Mouse (Mus musculus) myocyte (in vitro differentiated cells): Measurements from ENCODE around the gene Dapk2. TPM values are rescaled to one million over a fixed set of nuclear protein-coding genes. Genes with fewer than 3 reads are reported as not detected.

Source experiments
- H3K27me3 ChIP-seq: one replicate; pipeline ENCODE4 v1.6.1; 2011; ENCODE audit not compliant: control insufficient read depth, insufficient read depth, insufficient read length
- H3K36me3 ChIP-seq: one replicate; pipeline ENCODE4 v1.6.1; 2011; ENCODE audit not compliant: control insufficient read depth, insufficient read depth
- H3K4me2 ChIP-seq: one replicate; pipeline ENCODE4 v1.6.1; 2011; ENCODE audit warnings: low read depth, control low read depth
- H3K4me3 ChIP-seq: one replicate; pipeline ENCODE4 v1.5.1; 2011; ENCODE audit warnings: mild to moderate bottlenecking, control low read depth, moderate library complexity
- H3K79me2 ChIP-seq: one replicate; pipeline ENCODE4 v1.6.1; 2011; ENCODE audit not compliant: control insufficient read depth, insufficient read depth
- H3ac ChIP-seq: one replicate; pipeline ENCODE4 v1.6.1; 2011; ENCODE audit not compliant: control insufficient read depth, insufficient read length
- CEBPB ChIP-seq: IDR thresholded peaks from 2 replicates; pipeline ENCODE4 v1.6.1; 2011; ENCODE audit warnings: mild to moderate bottlenecking, moderate library complexity; ENCODE audit not compliant: poor library complexity, insufficient read depth, severe bottlenecking
- E2F4 ChIP-seq: IDR thresholded peaks from one replicate; pipeline ENCODE4 v1.6.1; 2011; ENCODE audit warnings: mild to moderate bottlenecking, control low read depth, moderate library complexity; ENCODE audit not compliant: insufficient read depth
- MAX ChIP-seq: IDR thresholded peaks from one replicate; pipeline ENCODE4 v1.6.1; 2011; ENCODE audit warnings: low read depth, mild to moderate bottlenecking, control low read depth
- MYOD1 ChIP-seq, 3 experiments: IDR thresholded peaks; one replicate each; pipeline ENCODE4 v1.6.1; 2011; ENCODE audit warnings: control low read depth in 2 of 3, low read depth in 2 of 3, mild to moderate bottlenecking in 2 of 3, moderate library complexity in 1 of 3; ENCODE audit not compliant: insufficient read length in 2 of 3, control insufficient read depth in 1 of 3
- MYOG ChIP-seq, 3 experiments: IDR thresholded peaks; one replicate each; pipeline ENCODE4 v1.6.1; 2011; ENCODE audit warnings: control low read depth in 2 of 3, low read depth in 2 of 3, mild to moderate bottlenecking in 2 of 3; ENCODE audit not compliant: insufficient read length in 2 of 3, control insufficient read depth in 1 of 3, insufficient read depth in 1 of 3
- POLR2A ChIP-seq: IDR thresholded peaks from one replicate; pipeline ENCODE4 v1.6.1; 2011; ENCODE audit warnings: low read depth, mild to moderate bottlenecking, control low read depth, moderate library complexity; ENCODE audit not compliant: insufficient read length
- POLR2AphosphoS2 ChIP-seq: IDR thresholded peaks from one replicate; pipeline ENCODE4 v1.6.1; 2011; ENCODE audit warnings: low read depth, control low read depth; ENCODE audit not compliant: insufficient read length
- REST ChIP-seq: IDR thresholded peaks from one replicate; pipeline ENCODE4 v1.6.1; 2011; ENCODE audit warnings: mild to moderate bottlenecking, control low read depth, moderate library complexity; ENCODE audit not compliant: insufficient read depth, insufficient read length
- SRF ChIP-seq: IDR thresholded peaks from one replicate; pipeline ENCODE4 v1.6.1; 2011; ENCODE audit warnings: low read depth; ENCODE audit not compliant: control insufficient read depth, insufficient read length
- TCF12 ChIP-seq: IDR thresholded peaks from one replicate; pipeline ENCODE4 v1.6.1; 2011; ENCODE audit warnings: mild to moderate bottlenecking, control low read depth; ENCODE audit not compliant: poor library complexity, insufficient read depth, severe bottlenecking
- TCF3 ChIP-seq: IDR thresholded peaks from one replicate; pipeline ENCODE4 v1.6.1; 2011; ENCODE audit warnings: low read depth, control low read depth; ENCODE audit not compliant: insufficient read length
- USF1 ChIP-seq: IDR thresholded peaks from one replicate; pipeline ENCODE4 v1.6.1; 2011; ENCODE audit warnings: low read depth, mild to moderate bottlenecking, control low read depth, moderate library complexity
- polyA plus RNA-seq: library from polyadenylated mRNA; unstranded; fragments of >200 nt; fragmentation: generic; extraction: Trizol; gene quantifications from one replicate; pipeline ENCODE4 v1.2.1, GENCODE M21; 2012; ENCODE audit warnings: missing spikeins

Dapk2 gene
- polyA plus RNA-seq, 1 experiment = 51.3 TPM

GRCm38 (mm10) chr9:66305121-66306112 lies 147.4 kb downstream of the Dapk2 start:
- TF ChIP-seq E2F4 (no peak), MYOD1 (IDR thresholded peaks at IDR 0.05; ENCODE audit: control insufficient read depth in 1 of 3, insufficient read length in 2 of 3, low read depth in 2 of 3) (peak in 2 of 3 experiments; percentile 5 to 25)
- no peaks in the 10 kb centered on the region for H3K36me3 ChIP-seq
- H3K27me3 ChIP-seq = no peaks in the 10 kb centered on the region
- H3K4me3 ChIP-seq = peak overlapping the region; percentile 23
- H3K4me2 ChIP-seq = peak overlapping the region; percentile 88
- H3K79me2 ChIP-seq = no peaks in the 10 kb centered on the region
- H3ac ChIP-seq = no peak overlapping the region

GRCm38 (mm10) chr9:66306414-66306813 lies 148.4 kb downstream of the Dapk2 start:
- H3K4me2 ChIP-seq = peak overlapping the region; percentile 88
- H3K79me2 ChIP-seq = no peaks in the 10 kb centered on the region
- no peaks in the 10 kb centered on the region for H3K36me3 ChIP-seq
- no peaks in the 10 kb centered on the region for H3K27me3 ChIP-seq
- peak overlapping the region; percentile 23 for H3K4me3 ChIP-seq
- no peak overlapping the region for H3ac ChIP-seq
- TF ChIP-seq POLR2AphosphoS2 = no peak
- no peak for TF ChIP-seq E2F4
- no peak for TF ChIP-seq TCF3
- TF ChIP-seq MYOD1 (IDR thresholded peaks at IDR 0.05; ENCODE audit: control insufficient read depth in 1 of 3, insufficient read length in 2 of 3, low read depth in 2 of 3) = no peak
- TF ChIP-seq MYOG (IDR thresholded peaks at IDR 0.05; ENCODE audit: control insufficient read depth in 1 of 3, insufficient read depth in 1 of 3, insufficient read length in 2 of 3, low read depth in 2 of 3) = no peak
- no peak for TF ChIP-seq REST
- no peak for TF ChIP-seq SRF
- no peak for TF ChIP-seq USF1
- no peak for TF ChIP-seq POLR2A

DNA sequence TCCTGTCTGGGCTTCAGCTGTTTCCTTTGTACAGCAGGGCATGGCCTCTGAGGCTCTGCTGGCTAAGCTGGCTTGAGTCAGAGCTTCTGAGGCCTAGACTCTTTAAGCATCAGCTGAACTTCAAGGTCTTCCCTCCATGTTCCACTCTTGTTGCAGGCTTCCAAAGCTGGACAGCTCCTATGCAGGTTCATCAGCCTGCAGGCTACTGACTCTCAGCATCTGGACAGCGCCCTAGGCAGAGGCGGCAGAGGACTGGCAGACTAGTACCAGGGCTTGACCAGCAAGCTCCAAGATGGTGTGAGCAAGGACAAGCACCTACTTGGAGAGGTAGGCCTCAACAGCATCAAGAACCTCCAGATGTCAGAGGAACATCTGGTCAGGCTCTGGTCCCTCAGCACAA lies 149.3 kb downstream of the Dapk2 start:
- no peaks in the 10 kb centered on the region for H3K27me3 ChIP-seq
- H3K36me3 ChIP-seq = no peaks in the 10 kb centered on the region
- TF ChIP-seq REST (peak; percentile 84), CEBPB (no peak), MAX (peak; percentile 93), TCF12 (no peak), MYOG (IDR thresholded peaks at IDR 0.05; ENCODE audit: control insufficient read depth in 1 of 3, insufficient read depth in 1 of 3, insufficient read length in 2 of 3, low read depth in 2 of 3) (peak in 1 of 3 experiments; percentile 41), POLR2AphosphoS2 (no peak)
- H3K79me2 ChIP-seq = no peaks in the 10 kb centered on the region
- no peak overlapping the region for H3K4me3 ChIP-seq
- no peak overlapping the region for H3ac ChIP-seq
- H3K4me2 ChIP-seq = no peak overlapping the region

DNA sequence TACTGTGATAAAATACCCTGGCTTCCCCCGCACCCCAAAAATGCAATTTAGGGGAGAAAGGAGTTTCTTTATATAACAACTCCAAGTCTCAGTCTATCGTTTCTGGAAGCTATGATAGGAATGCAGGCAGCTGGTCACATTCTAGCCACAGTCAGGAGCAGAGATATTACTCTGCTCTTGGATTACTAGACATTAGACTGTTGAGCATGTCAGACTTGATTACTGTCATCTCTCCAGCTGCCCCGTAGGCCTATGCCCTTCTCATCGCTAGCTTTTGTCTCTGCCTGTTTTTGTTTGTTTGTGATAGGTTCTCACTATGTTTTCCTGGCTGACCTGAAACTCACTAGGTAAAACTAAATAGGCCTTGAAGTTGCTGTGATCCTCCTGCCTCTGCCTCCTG lies 150.7 kb downstream of the Dapk2 start:
- Histone ChIP-seq H3K36me3 (no peaks in the 10 kb centered on the region), H3K4me3 (no peak overlapping the region), H3K79me2 (no peaks in the 10 kb centered on the region), H3ac (no peak overlapping the region), H3K27me3 (no peaks in the 10 kb centered on the region), H3K4me2 (no peak overlapping the region)
- no peak for TF ChIP-seq MAX
- TF ChIP-seq MYOG (IDR thresholded peaks at IDR 0.05; ENCODE audit: control insufficient read depth in 1 of 3, insufficient read depth in 1 of 3, insufficient read length in 2 of 3, low read depth in 2 of 3) = no peak
- TF ChIP-seq E2F4 = no peak
- no peak for TF ChIP-seq POLR2AphosphoS2
- TF ChIP-seq CEBPB = no peak
- no peak for TF ChIP-seq TCF3
- no peak for TF ChIP-seq SRF
- TF ChIP-seq MYOD1 (IDR thresholded peaks at IDR 0.05; ENCODE audit: control insufficient read depth in 1 of 3, insufficient read length in 2 of 3, low read depth in 2 of 3) = no peak
- no peak for TF ChIP-seq TCF12
- no peak for TF ChIP-seq USF1

GRCm38 (mm10) chr9:66311458-66311857 lies 153.4 kb downstream of the Dapk2 start:
- H3K4me2 ChIP-seq = no peak overlapping the region
- no peaks in the 10 kb centered on the region for H3K36me3 ChIP-seq
- H3K27me3 ChIP-seq = no peaks in the 10 kb centered on the region
- H3ac ChIP-seq = no peak overlapping the region
- no peak overlapping the region for H3K4me3 ChIP-seq
- TF ChIP-seq MYOD1 (IDR thresholded peaks at IDR 0.05; ENCODE audit: control insufficient read depth in 1 of 3, insufficient read length in 2 of 3, low read depth in 2 of 3) (peak in 1 of 3 experiments; percentile 3), USF1 (no peak)
- no peaks in the 10 kb centered on the region for H3K79me2 ChIP-seq
